Mouse (Mus musculus): ENCODE data around the gene Sept10. TPM values are rescaled to one million over a fixed set of nuclear protein-coding genes. Genes with fewer than 3 reads are reported as not detected.
A peak's percentile ranks its signal among the peaks of the same experiment; 100 is the strongest.

Sept10 gene
- total and polyA plus RNA-seq, 3 experiments: not detected

DNA sequence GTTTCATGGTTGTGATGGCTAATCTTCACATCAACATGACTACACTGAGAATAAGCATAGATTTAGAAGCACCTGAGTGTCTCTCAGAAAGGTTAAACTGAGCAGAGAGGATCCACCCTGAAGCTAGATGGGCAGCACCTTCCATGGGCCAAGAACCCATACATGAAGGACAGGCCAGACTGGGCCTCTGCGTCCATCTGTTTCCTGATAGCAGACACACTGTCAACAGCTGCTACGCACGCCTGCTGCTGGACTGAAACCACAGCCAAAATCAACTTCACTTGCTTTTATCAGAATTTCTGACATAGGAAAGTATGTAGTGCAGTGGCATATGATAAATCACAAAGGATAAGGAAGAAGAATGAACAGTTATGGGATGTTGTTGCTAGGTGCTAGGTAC, 42.0 kb downstream of the Sept10 start:
- H3K9me3 ChIP-seq (replicated peaks; ENCODE audit: insufficient read depth, low read length): no peaks in the 10 kb centered on the region
- H3K27ac ChIP-seq (ENCODE audit: control insufficient read depth, low read depth, low read length): no peak overlapping the region
- peaks cover 0 to 7% of the 10 kb centered on the region in 2 experiments; a peak in 3 of 4 replicates for H3K27me3 ChIP-seq (ENCODE audit: control insufficient read depth in 1 of 2, insufficient read depth in 2 of 2, low read length in 2 of 2)
- no peak for TF ChIP-seq SMC3 (IDR thresholded peaks at IDR 0.05; ENCODE audit: low read depth, low read length)
- no peak for TF ChIP-seq ZC3H11A (IDR thresholded peaks at IDR 0.05; ENCODE audit: low read depth, low read length)
- no peak overlapping the region for H3K4me3 ChIP-seq (ENCODE audit: control insufficient read depth in 1 of 2, insufficient read depth in 1 of 2, low read depth in 2 of 2, low read length in 2 of 2)
- no peaks in the 10 kb centered on the region for H3K79me2 ChIP-seq (ENCODE audit: control insufficient read depth, insufficient read depth, low read length, poor library complexity)
- no peak for DNase-seq (ENCODE audit: low read depth, low spot score)
- H3K4me1 ChIP-seq (ENCODE audit: control insufficient read depth in 1 of 2, insufficient read depth in 2 of 2, low read length in 2 of 2): no peaks in the 10 kb centered on the region
- H3K9ac ChIP-seq (ENCODE audit: control insufficient read depth, low read depth, low read length, poor library complexity, severe bottlenecking): no peak overlapping the region
- H3K36me3 ChIP-seq (ENCODE audit: control insufficient read depth in 1 of 2, insufficient read depth in 2 of 2, low read length in 2 of 2): no peaks in the 10 kb centered on the region

GRCm38 (mm10) chr10:59172539-59172938, 49.1 kb downstream of the Sept10 start:
- H3K36me3 ChIP-seq (ENCODE audit: control insufficient read depth in 1 of 2, insufficient read depth in 2 of 2, low read length in 2 of 2): no peaks in the 10 kb centered on the region
- no peak for DNase-seq (ENCODE audit: low read depth, low spot score)
- TF ChIP-seq GABPA (IDR thresholded peaks at IDR 0.05; ENCODE audit: low read depth, low read length): no peak
- TF ChIP-seq RCOR1 (IDR thresholded peaks at IDR 0.05; ENCODE audit: low read depth, low read length): no peak
- no peak; the same call in 1 of the 2 replicates for TF ChIP-seq RAD21 (IDR thresholded peaks at IDR 0.05; ENCODE audit: low read depth, low read length)
- H3K27me3 ChIP-seq (ENCODE audit: control insufficient read depth in 1 of 2, insufficient read depth in 2 of 2, low read length in 2 of 2): peaks cover 0 to 2% of the 10 kb centered on the region in 2 experiments; a peak in 3 of 4 replicates
- no peak overlapping the region for H3K9ac ChIP-seq (ENCODE audit: control insufficient read depth, low read depth, low read length, poor library complexity, severe bottlenecking)
- H3K9me3 ChIP-seq (replicated peaks; ENCODE audit: insufficient read depth, low read length): no peaks in the 10 kb centered on the region
- no peaks in the 10 kb centered on the region for H3K79me2 ChIP-seq (ENCODE audit: control insufficient read depth, insufficient read depth, low read length, poor library complexity)
- peaks cover 0 to 6% of the 10 kb centered on the region in 2 experiments; a peak in 1 of 4 replicates for H3K4me1 ChIP-seq (ENCODE audit: control insufficient read depth in 1 of 2, insufficient read depth in 2 of 2, low read length in 2 of 2)
- H3K27ac ChIP-seq (ENCODE audit: control insufficient read depth, low read depth, low read length): no peak overlapping the region
- H3K4me3 ChIP-seq (ENCODE audit: control insufficient read depth in 1 of 2, insufficient read depth in 1 of 2, low read depth in 2 of 2, low read length in 2 of 2): no peak overlapping the region

GRCm38 (mm10) chr10:59171042-59171441, 50.6 kb downstream of the Sept10 start:
- TF ChIP-seq ZC3H11A (IDR thresholded peaks at IDR 0.05; ENCODE audit: low read depth, low read length) (no peak), USF1 (IDR thresholded peaks at IDR 0.05; ENCODE audit: low read depth, low read length) (peak; percentile 65), TCF12 (IDR thresholded peaks at IDR 0.05; ENCODE audit: low read depth, low read length) (0 out of 2 replicates have a peak, but pooled peaks have one; percentile 20), POLR2AphosphoS2 (IDR thresholded peaks at IDR 0.05; ENCODE audit: low read length) (no peak)
- H3K4me3 ChIP-seq (ENCODE audit: control insufficient read depth in 1 of 2, insufficient read depth in 1 of 2, low read depth in 2 of 2, low read length in 2 of 2): no peak overlapping the region
- H3K9me3 ChIP-seq (replicated peaks; ENCODE audit: insufficient read depth, low read length): no peaks in the 10 kb centered on the region
- no peaks in the 10 kb centered on the region for H3K36me3 ChIP-seq (ENCODE audit: control insufficient read depth in 1 of 2, insufficient read depth in 2 of 2, low read length in 2 of 2)
- H3K79me2 ChIP-seq (ENCODE audit: control insufficient read depth, insufficient read depth, low read length, poor library complexity): no peaks in the 10 kb centered on the region
- DNase-seq (ENCODE audit: low read depth, low spot score): no peak
- peaks cover 0 to 2% of the 10 kb centered on the region in 2 experiments; a peak in 3 of 4 replicates for H3K27me3 ChIP-seq (ENCODE audit: control insufficient read depth in 1 of 2, insufficient read depth in 2 of 2, low read length in 2 of 2)
- peaks cover 0 to 6% of the 10 kb centered on the region in 2 experiments; a peak in 1 of 4 replicates for H3K4me1 ChIP-seq (ENCODE audit: control insufficient read depth in 1 of 2, insufficient read depth in 2 of 2, low read length in 2 of 2)
- H3K9ac ChIP-seq (ENCODE audit: control insufficient read depth, low read depth, low read length, poor library complexity, severe bottlenecking): no peak overlapping the region
- no peak overlapping the region for H3K27ac ChIP-seq (ENCODE audit: control insufficient read depth, low read depth, low read length)
